Mouse (Mus musculus) myocyte (in vitro differentiated cells): ENCODE measurements around the gene Harbi1. TPM values are rescaled to one million over a fixed set of nuclear protein-coding genes. Genes with fewer than 3 reads are reported as not detected.

Source experiments
- H3K27me3 ChIP-seq: one replicate; pipeline ENCODE4 v1.6.1; 2011; ENCODE audit not compliant: control insufficient read depth, insufficient read depth, insufficient read length
- H3K36me3 ChIP-seq: one replicate; pipeline ENCODE4 v1.6.1; 2011; ENCODE audit not compliant: control insufficient read depth, insufficient read depth
- H3K4me2 ChIP-seq: one replicate; pipeline ENCODE4 v1.6.1; 2011; ENCODE audit warnings: low read depth, control low read depth
- H3K4me3 ChIP-seq: one replicate; pipeline ENCODE4 v1.5.1; 2011; ENCODE audit warnings: mild to moderate bottlenecking, control low read depth, moderate library complexity
- H3K79me2 ChIP-seq: one replicate; pipeline ENCODE4 v1.6.1; 2011; ENCODE audit not compliant: control insufficient read depth, insufficient read depth
- H3ac ChIP-seq: one replicate; pipeline ENCODE4 v1.6.1; 2011; ENCODE audit not compliant: control insufficient read depth, insufficient read length
- CEBPB ChIP-seq: IDR thresholded peaks from 2 replicates; pipeline ENCODE4 v1.6.1; 2011; ENCODE audit warnings: mild to moderate bottlenecking, moderate library complexity; ENCODE audit not compliant: poor library complexity, insufficient read depth, severe bottlenecking
- E2F4 ChIP-seq: IDR thresholded peaks from one replicate; pipeline ENCODE4 v1.6.1; 2011; ENCODE audit warnings: mild to moderate bottlenecking, control low read depth, moderate library complexity; ENCODE audit not compliant: insufficient read depth
- MAX ChIP-seq: IDR thresholded peaks from one replicate; pipeline ENCODE4 v1.6.1; 2011; ENCODE audit warnings: low read depth, mild to moderate bottlenecking, control low read depth
- MYOD1 ChIP-seq, 3 experiments: IDR thresholded peaks; one replicate each; pipeline ENCODE4 v1.6.1; 2011; ENCODE audit warnings: control low read depth in 2 of 3, low read depth in 2 of 3, mild to moderate bottlenecking in 2 of 3, moderate library complexity in 1 of 3; ENCODE audit not compliant: insufficient read length in 2 of 3, control insufficient read depth in 1 of 3
- MYOG ChIP-seq, 3 experiments: IDR thresholded peaks; one replicate each; pipeline ENCODE4 v1.6.1; 2011; ENCODE audit warnings: control low read depth in 2 of 3, low read depth in 2 of 3, mild to moderate bottlenecking in 2 of 3; ENCODE audit not compliant: insufficient read length in 2 of 3, control insufficient read depth in 1 of 3, insufficient read depth in 1 of 3
- POLR2A ChIP-seq: IDR thresholded peaks from one replicate; pipeline ENCODE4 v1.6.1; 2011; ENCODE audit warnings: low read depth, mild to moderate bottlenecking, control low read depth, moderate library complexity; ENCODE audit not compliant: insufficient read length
- POLR2AphosphoS2 ChIP-seq: IDR thresholded peaks from one replicate; pipeline ENCODE4 v1.6.1; 2011; ENCODE audit warnings: low read depth, control low read depth; ENCODE audit not compliant: insufficient read length
- REST ChIP-seq: IDR thresholded peaks from one replicate; pipeline ENCODE4 v1.6.1; 2011; ENCODE audit warnings: mild to moderate bottlenecking, control low read depth, moderate library complexity; ENCODE audit not compliant: insufficient read depth, insufficient read length
- SRF ChIP-seq: IDR thresholded peaks from one replicate; pipeline ENCODE4 v1.6.1; 2011; ENCODE audit warnings: low read depth; ENCODE audit not compliant: control insufficient read depth, insufficient read length
- TCF12 ChIP-seq: IDR thresholded peaks from one replicate; pipeline ENCODE4 v1.6.1; 2011; ENCODE audit warnings: mild to moderate bottlenecking, control low read depth; ENCODE audit not compliant: poor library complexity, insufficient read depth, severe bottlenecking
- TCF3 ChIP-seq: IDR thresholded peaks from one replicate; pipeline ENCODE4 v1.6.1; 2011; ENCODE audit warnings: low read depth, control low read depth; ENCODE audit not compliant: insufficient read length
- USF1 ChIP-seq: IDR thresholded peaks from one replicate; pipeline ENCODE4 v1.6.1; 2011; ENCODE audit warnings: low read depth, mild to moderate bottlenecking, control low read depth, moderate library complexity
- polyA plus RNA-seq: library from polyadenylated mRNA; unstranded; fragments of >200 nt; fragmentation: generic; extraction: Trizol; gene quantifications from one replicate; pipeline ENCODE4 v1.2.1, GENCODE M21; 2012; ENCODE audit warnings: missing spikeins

Gene Harbi1
- polyA plus RNA-seq, 1 experiment = 5.1 TPM

DNA sequence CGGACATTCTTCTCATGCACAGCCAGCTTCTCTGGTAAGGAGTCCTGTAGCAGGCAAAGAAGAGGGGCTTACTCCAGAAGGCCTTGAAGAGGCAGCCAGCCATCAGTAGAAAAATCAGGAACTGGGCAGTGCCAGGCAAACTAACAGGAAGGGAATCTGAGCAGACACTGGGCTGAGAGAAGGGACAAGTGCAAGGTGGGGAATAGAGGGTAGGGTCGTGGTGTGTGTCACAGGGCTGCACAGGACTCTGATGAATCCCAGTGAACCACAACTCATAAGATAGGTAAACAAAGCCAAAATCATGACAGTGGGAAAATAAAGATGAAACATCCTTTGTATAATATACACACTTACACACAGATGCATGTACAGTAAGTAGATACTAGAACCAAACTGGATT lies 34.2 kb upstream of the Harbi1 start:
- Histone ChIP-seq H3K36me3 (peaks cover 28% of the 10 kb centered on the region), H3K27me3 (no peaks in the 10 kb centered on the region), H3K79me2 (no peaks in the 10 kb centered on the region)

DNA sequence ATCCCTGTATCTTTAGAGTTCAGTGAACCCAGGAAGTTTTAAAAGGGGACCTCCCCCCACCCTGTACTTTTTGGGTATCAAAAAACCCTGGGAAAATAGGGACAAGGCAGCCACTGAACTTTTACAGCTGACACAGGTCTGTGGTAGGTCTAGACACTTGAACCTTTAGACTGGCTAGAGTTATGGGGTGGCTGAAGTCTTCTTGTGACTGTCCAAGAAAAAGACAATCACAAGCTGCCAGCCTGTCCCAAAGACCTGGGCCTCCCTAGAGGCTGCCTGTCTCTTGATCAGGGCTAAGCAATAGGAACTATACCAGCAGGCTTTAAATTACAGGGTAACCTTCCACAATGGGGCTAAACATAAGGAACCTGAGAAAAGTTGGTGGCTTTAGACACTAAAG lies 33.7 kb upstream of the Harbi1 start:
- Histone ChIP-seq H3K4me3 (no peak overlapping the region), H3K4me2 (no peak overlapping the region), H3K27me3 (no peaks in the 10 kb centered on the region), H3ac (no peak overlapping the region), H3K79me2 (no peaks in the 10 kb centered on the region), H3K36me3 (peaks cover 32% of the 10 kb centered on the region)
- TF ChIP-seq MAX (no peak), TCF12 (no peak), SRF (no peak), REST (no peak), TCF3 (no peak), MYOD1 (IDR thresholded peaks at IDR 0.05; ENCODE audit: control insufficient read depth in 1 of 3, insufficient read length in 2 of 3, low read depth in 2 of 3) (no peak), MYOG (IDR thresholded peaks at IDR 0.05; ENCODE audit: control insufficient read depth in 1 of 3, insufficient read depth in 1 of 3, insufficient read length in 2 of 3, low read depth in 2 of 3) (no peak), CEBPB (no peak), POLR2A (no peak), USF1 (no peak), POLR2AphosphoS2 (no peak), E2F4 (no peak)

More for the DNA sequence above, 34.2 kb upstream of the Harbi1 start:
- Histone ChIP-seq H3ac (no peak overlapping the region), H3K4me3 (no peak overlapping the region), H3K4me2 (no peak overlapping the region)
- no peak for TF ChIP-seq POLR2AphosphoS2
- TF ChIP-seq POLR2A = no peak
- no peak for TF ChIP-seq SRF
- TF ChIP-seq MYOD1 (IDR thresholded peaks at IDR 0.05; ENCODE audit: control insufficient read depth in 1 of 3, insufficient read length in 2 of 3, low read depth in 2 of 3) = no peak
- TF ChIP-seq USF1 = no peak
- no peak for TF ChIP-seq MAX
- no peak for TF ChIP-seq MYOG (IDR thresholded peaks at IDR 0.05; ENCODE audit: control insufficient read depth in 1 of 3, insufficient read depth in 1 of 3, insufficient read length in 2 of 3, low read depth in 2 of 3)
- TF ChIP-seq TCF3 = no peak
- no peak for TF ChIP-seq CEBPB
- no peak for TF ChIP-seq E2F4
- TF ChIP-seq REST = no peak
- no peak for TF ChIP-seq TCF12

DNA sequence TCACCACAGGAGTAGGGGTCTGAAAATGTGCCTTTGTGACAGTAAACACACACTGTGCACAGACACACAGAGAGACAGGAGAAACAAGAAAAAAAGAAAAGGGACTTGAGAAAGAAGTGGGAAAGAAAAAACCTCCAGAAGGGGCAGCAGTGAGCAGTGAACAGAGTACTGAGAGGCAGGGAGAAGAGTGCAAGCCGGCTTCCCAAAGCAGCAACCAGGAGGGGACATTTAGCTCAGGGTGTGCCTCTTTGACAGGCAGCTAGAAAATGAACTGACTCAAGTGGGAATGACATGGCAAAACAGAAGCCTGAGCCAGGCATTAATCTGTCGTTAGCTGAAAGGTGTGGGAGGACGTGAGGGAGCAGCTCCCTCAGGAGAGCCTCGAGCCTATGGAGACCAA lies 27.8 kb upstream of the Harbi1 start:
- TF ChIP-seq REST (no peak), MYOD1 (IDR thresholded peaks at IDR 0.05; ENCODE audit: control insufficient read depth in 1 of 3, insufficient read length in 2 of 3, low read depth in 2 of 3) (no peak), TCF3 (no peak), E2F4 (no peak), CEBPB (no peak), TCF12 (no peak), POLR2A (no peak), POLR2AphosphoS2 (no peak), USF1 (no peak), MAX (no peak), SRF (no peak), MYOG (IDR thresholded peaks at IDR 0.05; ENCODE audit: control insufficient read depth in 1 of 3, insufficient read depth in 1 of 3, insufficient read length in 2 of 3, low read depth in 2 of 3) (no peak)
- no peak overlapping the region for H3K4me2 ChIP-seq
- peaks cover 22% of the 10 kb centered on the region for H3K36me3 ChIP-seq
- no peak overlapping the region for H3K4me3 ChIP-seq
- H3K27me3 ChIP-seq = no peaks in the 10 kb centered on the region
- no peaks in the 10 kb centered on the region for H3K79me2 ChIP-seq
- no peak overlapping the region for H3ac ChIP-seq

DNA sequence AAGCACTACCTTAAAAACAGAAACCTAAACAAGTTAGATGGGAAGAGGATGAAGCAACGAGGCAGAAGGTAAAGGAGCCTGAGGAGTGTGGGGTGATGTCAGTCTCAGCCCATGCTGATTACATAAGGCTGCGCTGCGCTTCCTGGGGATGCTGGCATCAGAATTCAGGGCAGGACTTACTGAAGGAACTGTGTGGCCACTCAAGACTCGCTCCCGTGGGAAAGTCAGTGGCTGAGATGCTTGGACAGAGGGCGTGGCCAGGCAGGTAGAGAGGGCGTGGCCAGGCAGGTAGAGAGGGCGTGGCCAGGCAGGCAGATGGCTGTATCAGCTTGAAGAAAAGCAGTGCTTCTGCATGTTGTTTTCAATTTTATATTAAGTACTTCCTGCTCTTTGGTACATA lies 26.7 kb upstream of the Harbi1 start:
- TF ChIP-seq MYOG (IDR thresholded peaks at IDR 0.05; ENCODE audit: control insufficient read depth in 1 of 3, insufficient read depth in 1 of 3, insufficient read length in 2 of 3, low read depth in 2 of 3) (no peak), USF1 (no peak), MYOD1 (IDR thresholded peaks at IDR 0.05; ENCODE audit: control insufficient read depth in 1 of 3, insufficient read length in 2 of 3, low read depth in 2 of 3) (no peak), POLR2A (no peak), MAX (no peak), REST (no peak), POLR2AphosphoS2 (no peak), TCF3 (no peak), E2F4 (no peak)
- H3K79me2 ChIP-seq = no peaks in the 10 kb centered on the region
- no peaks in the 10 kb centered on the region for H3K27me3 ChIP-seq
- H3K36me3 ChIP-seq = peaks cover 22% of the 10 kb centered on the region
- no peak overlapping the region for H3K4me3 ChIP-seq
- no peak overlapping the region for H3ac ChIP-seq
- no peak overlapping the region for H3K4me2 ChIP-seq

DNA sequence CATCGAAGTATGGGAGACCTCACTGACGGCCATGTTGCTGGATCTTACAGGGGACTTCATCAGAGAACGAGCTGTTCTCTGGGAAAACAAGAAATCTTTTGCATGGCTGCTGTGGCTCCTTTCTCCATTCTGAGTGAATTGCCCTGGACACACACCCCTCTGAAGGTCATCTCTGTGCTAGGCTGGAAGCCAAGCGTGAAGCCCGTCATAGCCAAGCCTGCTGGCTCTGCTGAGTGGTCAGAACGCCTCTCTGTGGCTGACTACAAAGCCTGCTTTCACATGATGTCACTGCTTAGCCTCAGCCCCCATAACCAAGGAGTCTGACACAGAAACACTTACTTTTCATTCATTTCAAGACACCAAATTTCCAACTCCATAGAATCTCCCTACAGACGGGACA lies 21.2 kb upstream of the Harbi1 start:
- H3K36me3 ChIP-seq = peaks cover 22% of the 10 kb centered on the region
- H3K79me2 ChIP-seq = no peaks in the 10 kb centered on the region
- no peak overlapping the region for H3K4me2 ChIP-seq
- no peak for TF ChIP-seq MYOD1 (IDR thresholded peaks at IDR 0.05; ENCODE audit: control insufficient read depth in 1 of 3, insufficient read length in 2 of 3, low read depth in 2 of 3)
- TF ChIP-seq CEBPB = no peak
- TF ChIP-seq TCF3 = no peak
- no peak for TF ChIP-seq TCF12
- TF ChIP-seq MAX = no peak
- TF ChIP-seq POLR2A = no peak
- TF ChIP-seq USF1 = no peak
- no peaks in the 10 kb centered on the region for H3K27me3 ChIP-seq
- no peak overlapping the region for H3K4me3 ChIP-seq
- no peak overlapping the region for H3ac ChIP-seq
